Mouse (Mus musculus): ENCODE measurements at regions not wholly inside any gene's neighbourhood (a gene's known extent, or its start where the extent isn't known, plus 50 kb on each side); places are given as distances from the start of the nearest gene placed in this dataset.
"Not testable (repeated sequence)": the region's sequence is repeated elsewhere in the genome, so short reads cannot be mapped to it uniquely, and the experiment has no call there.

DNA sequence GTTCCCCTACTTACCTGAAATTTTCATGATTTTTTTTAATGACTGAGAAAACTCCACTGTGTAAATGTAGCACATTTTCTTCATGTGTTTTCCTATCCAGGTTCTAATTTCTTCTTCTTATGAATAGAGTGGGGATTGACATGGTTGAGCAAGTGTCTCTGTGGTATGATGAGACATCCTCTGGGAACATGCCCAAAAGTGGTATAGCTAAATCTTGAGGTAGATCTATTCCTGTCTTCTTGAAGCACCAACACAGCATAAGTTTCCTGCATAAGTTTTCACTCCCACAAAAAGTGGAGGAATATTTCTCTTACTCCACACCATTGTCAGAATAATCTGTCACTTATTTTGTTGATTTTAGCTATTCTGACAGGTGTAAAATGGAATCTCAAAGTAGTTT, 161.1 kb upstream of the Oprm1 start:
- no peak for DNase-seq (ENCODE audit: low read depth, low spot score)

- not testable (repeated sequence) for DNase-seq (ENCODE audit: low read depth, low spot score)
These were observed 159.7 kb upstream of the Oprm1 start for GRCm38 (mm10) chr10:6598586-6598985.

DNA sequence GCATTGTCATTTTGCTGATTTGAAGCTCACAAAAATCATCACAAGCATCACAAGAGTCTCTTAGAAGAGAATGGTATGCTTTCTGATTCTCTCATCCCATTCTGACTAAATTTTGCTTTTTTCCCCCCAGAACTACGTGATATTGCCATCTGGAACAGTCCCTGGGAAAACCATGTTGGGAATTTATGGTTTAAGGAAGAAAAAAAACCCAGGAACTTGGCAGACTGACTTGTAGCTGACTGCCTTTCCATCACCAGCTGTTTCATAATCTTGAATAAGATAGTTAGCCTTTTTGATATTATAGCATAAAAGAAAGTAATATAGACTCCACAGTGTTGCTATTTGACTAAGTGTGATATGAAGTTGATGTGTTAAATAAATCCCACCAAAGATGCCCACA, 110.7 kb upstream of the Oprm1 start:
- no peak for DNase-seq (ENCODE audit: low read depth, low spot score)

DNA sequence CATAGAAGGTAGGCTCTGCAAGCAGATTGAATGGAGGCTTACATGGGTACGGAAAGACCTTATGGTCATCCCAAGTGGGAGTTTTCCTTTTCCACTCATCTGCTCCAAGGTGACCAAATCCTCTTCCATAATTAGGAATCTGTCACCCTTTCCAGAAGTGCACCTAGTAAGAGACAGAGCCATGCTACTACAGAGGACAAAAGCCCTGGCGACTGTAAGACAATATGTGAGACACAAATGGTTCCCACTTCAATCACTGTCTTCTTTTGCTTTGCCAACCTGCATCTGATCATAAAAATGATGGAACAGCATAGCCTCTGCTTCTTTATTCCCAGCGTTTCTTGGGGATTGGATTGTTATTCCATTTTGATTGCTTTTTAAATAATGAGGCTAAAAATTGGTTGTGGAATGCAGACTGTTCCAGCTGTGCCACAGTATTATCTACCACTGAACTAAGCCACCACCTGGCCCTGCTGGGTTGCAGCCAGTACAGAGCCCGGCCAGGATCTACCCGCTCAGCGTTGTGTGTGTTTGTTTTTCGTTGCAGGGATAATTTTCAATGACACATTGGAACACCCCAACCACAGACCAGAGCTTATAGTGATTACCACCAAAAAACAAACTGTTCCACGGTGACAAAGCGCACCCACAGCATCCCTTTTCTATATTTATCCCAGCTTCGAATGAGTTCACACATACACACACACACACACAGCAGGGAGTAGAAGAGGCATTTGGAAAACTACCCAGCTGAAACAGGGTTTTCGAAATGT, 72.8 kb upstream of the Oprm1 start:
- DNase-seq (ENCODE audit: low read depth, low spot score) = no peak

DNA sequence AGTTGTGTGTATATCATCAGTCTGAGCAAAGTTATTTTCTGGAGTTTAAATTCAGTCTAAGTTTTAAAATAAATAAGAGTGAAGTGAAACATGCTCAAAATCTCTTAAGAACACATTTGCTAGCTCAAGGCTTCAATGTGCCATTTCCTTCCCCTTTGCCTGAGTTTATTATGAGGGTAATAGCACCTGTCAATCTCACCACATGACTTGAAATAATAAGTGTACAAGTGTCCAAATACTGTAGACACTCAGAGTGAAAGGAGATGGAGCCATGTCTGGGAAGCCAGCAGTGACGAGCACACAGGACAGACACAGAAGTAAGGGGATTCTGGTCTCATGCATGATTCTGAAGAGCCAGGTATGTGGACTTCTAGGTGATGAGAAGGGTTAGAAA, 72.2 kb upstream of the Oprm1 start:
- no peak for DNase-seq (ENCODE audit: low read depth, low spot score)

Measured in mesoderm, embryonic 11.5 days (tissue).